Mouse (Mus musculus): Measurements from ENCODE around the gene Gm3558.
"Not testable (repeated sequence)": the region's sequence is repeated elsewhere in the genome, so short reads cannot be mapped to it uniquely, and the experiment has no call there.

GRCm38 (mm10) chr14:7568382-7568781 lies at the start of gene Gm3558:
- TF ChIP-seq CTCF (IDR thresholded peaks at IDR 0.05; ENCODE audit: low read depth); EP300 (optimal IDR thresholded peaks at IDR 0.05): not testable (repeated sequence)

All from stomach, postnatal 0 days (tissue).